Mouse (Mus musculus) kidney, postnatal 0 days (tissue): ENCODE results near the gene Sik3. TPM values are rescaled to one million over a fixed set of nuclear protein-coding genes. Genes with fewer than 3 reads are reported as not detected.

ENCODE experiments used
- ATAC-seq: fragments of 200-750 bp; cut with Nextera tagmentation; replicated peaks from 2 replicates; pipeline ENCODE4 v1.8.0; 2017; ENCODE audit warnings: low read depth, moderate number of reproducible peaks, moderate TSS enrichment, moderate library complexity; ENCODE audit not compliant: low FRiP score
- DNase-seq: peaks from one replicate; pipeline ENCODE4 v3.0.0-alpha.2; 2016; ENCODE audit warnings: low spot score
- H3K27ac ChIP-seq: fragments of 300-500 bp; sonication (generic); 2 replicates; pipeline ENCODE4 v1.5.1; 2014; ENCODE audit warnings: mild to moderate bottlenecking
- H3K27me3 ChIP-seq: fragments of 300-500 bp; sonication (generic); 2 replicates; pipeline ENCODE4 v1.6.1; 2014; ENCODE audit warnings: low read length, mixed read lengths; ENCODE audit not compliant: insufficient read depth
- H3K36me3 ChIP-seq: fragments of 300-500 bp; sonication (generic); 2 replicates; pipeline ENCODE4 v1.6.1; 2014; ENCODE audit warnings: low read length, mixed read lengths; ENCODE audit not compliant: insufficient read depth
- H3K4me1 ChIP-seq: fragments of 300-500 bp; sonication (generic); replicated peaks from 2 replicates; pipeline ENCODE4 v1.6.1; 2014; ENCODE audit warnings: antibody characterized with exemption, low read length, mixed read lengths; ENCODE audit not compliant: insufficient read depth
- H3K4me2 ChIP-seq: fragments of 300-500 bp; sonication (generic); 2 replicates; pipeline ENCODE4 v1.6.1; 2014; ENCODE audit warnings: mild to moderate bottlenecking, low read length, moderate library complexity, mixed read lengths
- H3K4me3 ChIP-seq: fragments of 300-500 bp; sonication (generic); replicated peaks from 2 replicates; pipeline ENCODE4 v1.5.1; 2014; ENCODE audit warnings: low read depth, low read length
- H3K9ac ChIP-seq: fragments of 300-500 bp; sonication (generic); 2 replicates; pipeline ENCODE4 v1.6.1; 2014; ENCODE audit warnings: low read depth, low read length
- H3K9me3 ChIP-seq: fragments of 300-500 bp; sonication (generic); replicated peaks from 2 replicates; pipeline ENCODE4 v1.6.1; 2016; ENCODE audit warnings: low read length, inconsistent platforms, mixed read lengths
- CTCF ChIP-seq: IDR thresholded peaks from 2 replicates; pipeline ENCODE4 v1.5.1; 2016; ENCODE audit warnings: antibody characterized with exemption, low read depth, mild to moderate bottlenecking, moderate library complexity
- WGBS: fragments of 180-500 bp; shearing (Covaris S2); extraction: QIAGEN DNeasy Blood & Tissue Kit; methylation state at CpG from one replicate; pipeline ENCODE4 v1.1.7; 2014; 5-methylcytosine and 5-hydroxymethylcytosine counted together
- polyA plus RNA-seq: library from polyadenylated mRNA; unstranded; fragments of >200 nt; fragmentation: Nextera tagmentation; extraction: Ambion mirVana; gene quantifications from 2 replicates; pipeline ENCODE4 v1.2.1, GENCODE M21; 2015

Sik3 gene
- polyA plus RNA-seq, 1 experiment from 2014 or later, result 12.5 TPM

DNA sequence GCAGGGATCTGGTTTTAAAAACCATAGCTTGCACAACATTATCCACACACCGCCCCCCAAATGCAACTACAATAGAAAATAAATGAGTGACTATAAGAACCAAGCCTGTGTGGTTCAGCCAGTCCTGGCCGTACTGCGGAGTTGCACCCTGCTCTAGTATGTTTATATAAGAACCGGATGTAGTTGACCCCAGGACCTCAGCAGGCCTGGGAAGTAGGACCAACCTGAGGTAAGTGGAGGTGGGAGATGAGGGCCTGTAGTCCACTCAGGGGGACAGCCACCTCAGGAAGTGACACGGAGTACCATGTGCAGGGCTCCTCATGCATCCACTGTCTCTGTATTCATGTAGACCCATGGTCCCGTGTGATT, 194.9 kb downstream of the Sik3 start:
- no peaks in the 10 kb centered on the region for H3K27me3 ChIP-seq
- peaks cover 56% of the 10 kb centered on the region for H3K36me3 ChIP-seq
- no peak for DNase-seq
- 58% methylated on average over 6 of the region's 6 CpGs for WGBS
- TF ChIP-seq CTCF, result no peak
- 0 out of 2 replicates have a peak, but pooled peaks have one; percentile 43 for ATAC-seq
- no peak overlapping the region for H3K27ac ChIP-seq
- H3K9ac ChIP-seq, result no peak overlapping the region
- no peaks in the 10 kb centered on the region for H3K4me1 ChIP-seq
- no peak overlapping the region for H3K4me3 ChIP-seq
- H3K9me3 ChIP-seq, result no peaks in the 10 kb centered on the region
- no peak overlapping the region for H3K4me2 ChIP-seq

DNA sequence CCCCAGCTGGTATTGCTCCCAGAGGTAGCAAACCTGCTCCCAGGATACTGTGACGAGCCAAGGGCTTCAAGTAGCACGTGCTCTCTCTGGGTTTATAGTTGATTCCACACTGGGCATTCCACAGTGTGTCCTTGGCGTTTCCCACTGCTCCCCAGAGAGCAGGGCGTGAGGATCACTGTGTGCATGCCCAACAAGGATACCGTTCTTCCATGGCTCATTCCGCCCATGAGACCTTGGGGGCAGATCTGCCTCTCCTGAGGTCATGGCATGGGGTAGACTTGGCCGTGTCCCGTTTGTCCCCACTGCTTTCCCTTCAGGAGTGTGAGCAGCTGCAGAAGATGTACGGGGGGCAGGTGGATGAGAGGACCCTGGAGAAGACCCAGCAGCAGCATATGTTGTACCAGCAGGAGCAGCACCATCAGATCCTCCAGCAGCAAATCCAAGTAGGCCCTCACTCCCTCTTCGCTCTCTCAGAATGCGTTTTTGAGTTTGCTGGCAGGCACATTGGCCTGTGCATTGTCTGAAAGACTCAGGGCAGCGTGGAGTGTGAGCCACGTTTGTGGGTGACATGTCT, 195.9 kb downstream of the Sik3 start:
- Histone ChIP-seq H3K4me1 (no peaks in the 10 kb centered on the region), H3K9ac (no peak overlapping the region), H3K36me3 (peaks cover 56% of the 10 kb centered on the region), H3K27ac (no peak overlapping the region), H3K4me3 (no peak overlapping the region), H3K27me3 (no peaks in the 10 kb centered on the region), H3K9me3 (no peaks in the 10 kb centered on the region), H3K4me2 (no peak overlapping the region)
- no peak for TF ChIP-seq CTCF
- DNase-seq (no peak), ATAC-seq (no peak)
- WGBS, result 85% methylated on average over 13 of the region's 13 CpGs

DNA sequence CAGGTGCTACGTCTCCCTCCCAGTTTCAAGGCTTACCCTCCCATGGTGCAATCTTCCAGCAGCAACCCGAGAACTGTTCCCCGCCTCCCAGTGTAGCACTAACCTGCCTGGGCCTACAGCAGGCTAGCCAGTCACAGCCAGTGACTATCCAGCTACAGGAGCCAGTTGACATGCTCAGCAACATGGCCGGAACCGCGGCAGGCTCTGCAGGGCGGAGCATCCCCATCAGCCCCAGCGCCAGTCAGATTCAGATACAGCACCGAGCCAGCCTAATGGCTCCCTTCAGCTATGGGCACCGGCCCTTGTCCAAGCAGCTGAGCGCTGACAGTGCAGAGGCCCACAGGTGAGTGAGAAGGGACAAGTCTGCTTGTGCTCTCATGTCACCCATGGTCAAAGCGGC, 197.9 kb downstream of the Sik3 start:
- Histone ChIP-seq H3K4me3 (no peak overlapping the region), H3K36me3 (peaks cover 38% of the 10 kb centered on the region), H3K4me2 (no peak overlapping the region), H3K9ac (no peak overlapping the region), H3K27me3 (no peaks in the 10 kb centered on the region), H3K4me1 (no peaks in the 10 kb centered on the region), H3K9me3 (no peaks in the 10 kb centered on the region), H3K27ac (no peak overlapping the region)
- WGBS, result 89% methylated on average over 12 of the region's 12 CpGs
- DNase-seq (no peak), ATAC-seq (no peak)
- TF ChIP-seq CTCF, result no peak

DNA sequence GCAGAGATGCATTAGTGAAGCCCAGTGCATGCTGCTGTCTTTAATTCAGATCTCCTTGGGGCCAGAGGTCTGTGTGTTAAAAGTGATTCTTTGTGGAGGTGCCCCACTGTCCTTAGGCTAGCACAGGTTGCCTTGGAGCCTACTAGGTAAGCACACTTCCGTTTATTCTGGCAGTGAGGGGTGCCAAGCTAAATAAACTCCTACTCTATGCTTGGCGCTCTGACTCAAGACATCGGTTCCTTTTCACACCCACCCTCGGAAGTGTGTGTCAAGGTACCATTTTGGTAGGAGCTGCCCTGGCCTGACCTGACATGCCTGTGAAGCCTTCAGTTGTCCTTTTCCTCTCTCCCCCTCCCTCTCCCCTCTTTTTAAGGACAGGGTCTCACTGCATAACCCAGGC, 201.7 kb downstream of the Sik3 start:
- 65% methylated on average over 4 of the region's 4 CpGs for WGBS
- DNase-seq, result no peak
- H3K9me3 ChIP-seq, result no peaks in the 10 kb centered on the region

DNA sequence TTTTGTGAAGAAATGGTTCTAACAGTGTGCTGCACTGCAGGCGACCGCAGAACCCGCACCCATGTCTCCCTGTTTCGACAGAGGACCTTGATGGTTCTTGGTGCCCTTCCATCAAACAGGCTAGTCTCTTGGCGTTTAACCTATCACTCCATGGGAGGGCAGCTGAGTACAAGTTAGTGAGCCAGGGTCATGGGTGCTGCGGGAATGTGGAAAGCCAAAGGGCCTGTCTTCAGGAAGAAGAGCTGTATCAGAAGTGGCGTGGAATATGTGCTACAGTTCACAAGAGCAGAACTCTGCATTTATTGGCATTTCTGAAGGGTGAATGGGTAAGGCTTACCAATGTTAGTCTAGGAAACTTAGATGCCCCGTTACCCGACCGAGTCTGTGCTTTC, 202.3 kb downstream of the Sik3 start:
- WGBS, result 93% methylated on average over 10 of the region's 10 CpGs
- DNase-seq (no peak), ATAC-seq (no peak)
- no peak overlapping the region for H3K9ac ChIP-seq
- no peak overlapping the region for H3K4me3 ChIP-seq
- H3K27ac ChIP-seq, result no peak overlapping the region
- H3K9me3 ChIP-seq, result no peaks in the 10 kb centered on the region
- peaks cover 30% of the 10 kb centered on the region for H3K36me3 ChIP-seq
- no peaks in the 10 kb centered on the region for H3K4me1 ChIP-seq
- H3K4me2 ChIP-seq, result no peak overlapping the region
- TF ChIP-seq CTCF, result no peak
- H3K27me3 ChIP-seq, result no peaks in the 10 kb centered on the region

More for the DNA sequence above, 201.7 kb downstream of the Sik3 start:
- Histone ChIP-seq H3K27me3 (no peaks in the 10 kb centered on the region), H3K4me1 (no peaks in the 10 kb centered on the region), H3K27ac (no peak overlapping the region), H3K36me3 (peaks cover 24% of the 10 kb centered on the region), H3K4me3 (no peak overlapping the region), H3K4me2 (no peak overlapping the region), H3K9ac (no peak overlapping the region)
- ATAC-seq, result no peak
- no peak for TF ChIP-seq CTCF

DNA sequence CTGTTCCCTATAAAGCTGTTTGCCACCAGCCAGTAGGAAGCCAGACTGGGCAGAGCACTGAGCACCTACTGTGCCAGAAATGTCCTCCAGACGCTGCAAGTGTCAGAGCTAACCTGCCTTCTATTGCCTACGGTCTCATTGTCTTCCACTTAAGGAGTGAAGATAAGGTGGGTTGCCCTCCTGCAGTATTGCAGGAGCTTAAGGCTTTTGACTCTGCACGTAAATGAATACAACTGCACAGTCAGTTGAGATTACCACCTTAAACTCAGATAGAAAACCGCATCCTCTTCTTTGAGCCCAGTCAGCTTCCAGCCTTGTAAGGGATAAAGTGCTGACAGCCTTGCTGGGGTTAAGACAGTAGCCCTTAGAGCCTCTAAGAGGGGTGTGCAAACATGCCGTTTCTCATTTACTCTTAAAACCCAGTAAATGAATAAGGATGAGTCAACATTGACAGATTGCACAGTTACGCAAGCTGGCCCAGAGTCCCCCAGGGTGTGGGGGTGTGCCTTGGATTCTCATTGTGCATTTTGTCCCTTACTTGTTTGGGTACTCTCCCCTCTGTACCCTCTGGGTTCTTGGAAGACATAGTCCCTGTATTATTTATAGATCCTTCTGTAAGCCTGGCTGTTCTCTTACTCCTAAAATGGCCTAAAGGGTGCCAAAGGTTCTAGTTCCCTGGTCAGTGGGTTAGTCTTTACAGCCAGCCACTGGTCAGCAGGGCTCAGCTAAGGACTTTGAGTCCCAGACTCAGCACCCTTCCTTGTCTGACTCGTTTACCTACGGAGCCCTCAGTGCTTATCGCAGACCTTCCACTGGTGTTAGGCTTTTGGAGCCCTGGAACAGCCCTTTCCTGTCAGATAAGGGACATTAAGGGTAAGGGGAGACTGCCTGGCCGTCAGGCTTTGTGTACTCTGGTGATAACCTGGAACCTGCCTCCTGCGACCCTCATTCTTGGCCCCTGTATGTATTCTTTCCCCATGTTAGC, 203.0 kb downstream of the Sik3 start:
- WGBS, result 78% methylated on average over 11 of the region's 11 CpGs
- H3K4me2 ChIP-seq, result no peak overlapping the region
- H3K27me3 ChIP-seq, result no peaks in the 10 kb centered on the region
- ATAC-seq, result no peak
- no peak for DNase-seq
- no peak overlapping the region for H3K4me3 ChIP-seq
- no peak overlapping the region for H3K27ac ChIP-seq
- no peak overlapping the region for H3K9ac ChIP-seq
- peaks cover 34% of the 10 kb centered on the region for H3K36me3 ChIP-seq
- no peaks in the 10 kb centered on the region for H3K9me3 ChIP-seq
- H3K4me1 ChIP-seq, result no peaks in the 10 kb centered on the region
- no peak for TF ChIP-seq CTCF
